Mouse (Mus musculus) embryo, embryonic 11 days (tissue): ENCODE results near the gene Ipo7.
"Not testable (repeated sequence)": the region's sequence is repeated elsewhere in the genome, so short reads cannot be mapped to it uniquely, and the experiment has no call there.

Experiments used
- DNase-seq: peaks from one replicate; pipeline ENCODE4 v3.0.0-alpha.2; 2015

The Ipo7 gene

GRCm38 (mm10) chr7:110018117-110018630, at the start of gene Ipo7:
Gene Ipo7, plus strand, starts transcription at chr7:110018274.
- peak; percentile 97 for DNase-seq

- peak; percentile 60 for DNase-seq
These were observed 49.1 kb upstream of the Ipo7 start for GRCm38 (mm10) chr7:109968924-109969450.

GRCm38 (mm10) chr7:109969542-109969941, 48.5 kb upstream of the Ipo7 start:
- DNase-seq, result no peak

GRCm38 (mm10) chr7:109975966-109976715, 41.9 kb upstream of the Ipo7 start:
- DNase-seq, result no peak

- DNase-seq, result not testable (repeated sequence)
These were observed 40.9 kb upstream of the Ipo7 start for GRCm38 (mm10) chr7:109977131-109977530.

- DNase-seq, result not testable (repeated sequence)
These were observed 33.5 kb upstream of the Ipo7 start for GRCm38 (mm10) chr7:109984608-109985007.

GRCm38 (mm10) chr7:109985661-109986132, 32.4 kb upstream of the Ipo7 start:
- peak; percentile 36 for DNase-seq

- DNase-seq, result peak; percentile 99
These were observed 31.9 kb upstream of the Ipo7 start for GRCm38 (mm10) chr7:109986133-109986669.

- DNase-seq, result peak; percentile 31
These were observed 31.3 kb upstream of the Ipo7 start, which contains the start of gene Tmem41b for GRCm38 (mm10) chr7:109986775-109987174. Gene Tmem41b, minus strand, starts transcription at chr7:109986929.

GRCm38 (mm10) chr7:109991286-109991685, 26.8 kb upstream of the Ipo7 start:
- no peak for DNase-seq

GRCm38 (mm10) chr7:109993157-109993959, 24.7 kb upstream of the Ipo7 start:
- no peak for DNase-seq

- no peak for DNase-seq
These were observed 19.7 kb upstream of the Ipo7 start for GRCm38 (mm10) chr7:109998388-109998787.

GRCm38 (mm10) chr7:110002092-110002491, 16.0 kb upstream of the Ipo7 start:
- DNase-seq, result no peak

GRCm38 (mm10) chr7:110002968-110003367, 15.1 kb upstream of the Ipo7 start:
- DNase-seq, result peak; percentile 77

- DNase-seq, result no peak
These were observed 12.1 kb upstream of the Ipo7 start for GRCm38 (mm10) chr7:110005976-110006375.

GRCm38 (mm10) chr7:110006471-110007195, 11.4 kb upstream of the Ipo7 start:
- DNase-seq, result no peak

- no peak for DNase-seq
These were observed 9.6 kb upstream of the Ipo7 start for GRCm38 (mm10) chr7:110008513-110008912.

- no peak for DNase-seq
These were observed 9.0 kb upstream of the Ipo7 start for GRCm38 (mm10) chr7:110009084-110009483.

- no peak for DNase-seq
These were observed 6.7 kb upstream of the Ipo7 start for GRCm38 (mm10) chr7:110011417-110011816.

- DNase-seq, result no peak
These were observed 3.8 kb upstream of the Ipo7 start for GRCm38 (mm10) chr7:110014272-110014671.

GRCm38 (mm10) chr7:110018631-110019482, 783 bp downstream of the Ipo7 start:
- DNase-seq, result no peak
